Mouse (Mus musculus): ENCODE results near the gene Cryl1. TPM values are rescaled to one million over a fixed set of nuclear protein-coding genes. Genes with fewer than 3 reads are reported as not detected.

The Cryl1 gene
- polyA plus RNA-seq, 1 experiment from 2014 or later: 153 TPM

DNA sequence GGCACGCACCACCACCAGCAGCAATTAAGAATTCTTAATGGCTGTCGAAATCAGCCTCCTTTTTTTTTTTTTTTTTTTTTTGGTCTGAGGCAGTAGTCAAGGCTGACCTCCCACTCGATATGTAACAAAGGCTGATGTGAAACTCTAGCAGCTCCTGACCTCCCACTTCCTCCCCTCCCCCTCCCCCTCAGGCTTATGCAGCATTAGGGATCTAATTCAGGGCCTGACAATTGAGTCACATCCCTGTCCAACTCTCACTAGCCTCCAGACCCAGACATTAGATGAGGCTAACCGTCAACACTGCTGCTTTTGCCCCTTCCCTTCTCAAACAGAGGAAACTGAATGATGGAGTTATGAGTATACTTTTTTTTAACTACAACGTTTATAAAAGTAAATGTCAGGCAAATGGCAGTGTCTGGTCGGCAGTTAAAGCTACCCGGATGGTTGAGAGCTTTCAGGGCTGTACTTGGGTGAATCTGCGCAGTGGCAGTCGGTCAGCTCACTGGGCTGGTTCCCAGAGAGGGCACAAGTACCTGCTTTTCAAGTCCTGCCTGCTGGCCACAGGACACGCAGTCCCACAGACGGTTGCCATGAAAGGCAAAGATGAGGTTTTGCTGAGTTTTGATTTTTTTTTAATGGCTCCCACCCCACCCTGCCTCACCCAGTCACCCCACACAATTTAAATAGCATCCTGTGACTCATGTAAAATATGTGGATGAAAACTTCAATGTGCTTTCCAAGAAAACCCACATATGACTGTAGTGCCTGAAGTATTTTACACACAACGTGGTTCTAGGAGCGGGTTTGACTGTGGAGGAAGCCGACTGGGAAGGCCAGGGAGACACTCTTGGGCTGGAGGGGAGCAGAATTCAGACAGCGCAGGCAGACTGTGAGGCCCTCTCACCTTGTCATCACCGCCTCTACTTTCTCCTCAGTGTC, 81.4 kb downstream of the Cryl1 start:
- H3K9me3 ChIP-seq (ENCODE audit: control insufficient read depth): no peaks in the 10 kb centered on the region
- H3K36me3 ChIP-seq (ENCODE audit: control insufficient read depth, insufficient read depth): peaks cover 3% of the 10 kb centered on the region; the same call in 1 of the 2 replicates
- WGBS: 69% methylated on average over 16 of the region's 16 CpGs
- H3K4me1 ChIP-seq (replicated peaks; ENCODE audit: control insufficient read depth, insufficient read depth, low read length): no peaks in the 10 kb centered on the region
- H3K4me3 ChIP-seq (ENCODE audit: low read depth, low read length): no peak overlapping the region
- no peak for TF ChIP-seq CTCF (IDR thresholded peaks at IDR 0.05; ENCODE audit: low read depth)
- H3K27ac ChIP-seq (ENCODE audit: low read depth, low read length): no peak overlapping the region
- no peak for ATAC-seq
- no peak overlapping the region for H3K9ac ChIP-seq (ENCODE audit: low read depth, low read length)
- H3K27me3 ChIP-seq (replicated peaks; ENCODE audit: control insufficient read depth, insufficient read depth, low read length): no peaks in the 10 kb centered on the region
- no peak overlapping the region for H3K4me2 ChIP-seq (replicated peaks; ENCODE audit: low read depth)

DNA sequence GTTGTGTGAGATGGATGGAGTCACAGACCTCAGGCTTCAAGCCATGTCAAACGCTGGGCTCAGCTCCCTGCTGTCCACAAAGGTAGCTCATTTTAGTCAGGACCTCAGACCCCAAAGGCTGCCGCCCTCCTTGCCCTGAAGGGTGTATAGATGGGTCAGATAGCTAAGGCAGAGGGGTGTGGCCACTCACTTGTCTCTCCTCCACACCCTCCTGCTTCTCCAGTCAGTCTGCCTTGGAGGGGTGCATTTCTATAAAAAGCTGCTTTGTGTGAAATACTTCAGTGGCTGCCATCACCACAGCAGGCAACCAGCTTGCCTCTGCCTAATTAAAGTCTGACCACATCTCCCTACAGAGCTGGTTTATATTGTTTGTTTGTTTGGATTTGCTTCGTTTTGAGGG, 82.4 kb downstream of the Cryl1 start:
- H3K27ac ChIP-seq (ENCODE audit: low read depth, low read length): no peak overlapping the region
- H3K27me3 ChIP-seq (replicated peaks; ENCODE audit: control insufficient read depth, insufficient read depth, low read length): no peaks in the 10 kb centered on the region
- no peaks in the 10 kb centered on the region for H3K9me3 ChIP-seq (ENCODE audit: control insufficient read depth)
- no peak overlapping the region for H3K9ac ChIP-seq (ENCODE audit: low read depth, low read length)
- no peak overlapping the region for H3K4me3 ChIP-seq (ENCODE audit: low read depth, low read length)
- 63% methylated on average over 3 of the region's 3 CpGs for WGBS
- no peaks in the 10 kb centered on the region for H3K4me1 ChIP-seq (replicated peaks; ENCODE audit: control insufficient read depth, insufficient read depth, low read length)
- no peak for TF ChIP-seq CTCF (IDR thresholded peaks at IDR 0.05; ENCODE audit: low read depth)
- H3K36me3 ChIP-seq (ENCODE audit: control insufficient read depth, insufficient read depth): peaks cover 11% of the 10 kb centered on the region; the same call in 1 of the 2 replicates
- no peak for ATAC-seq
- H3K4me2 ChIP-seq (replicated peaks; ENCODE audit: low read depth): no peak overlapping the region

DNA sequence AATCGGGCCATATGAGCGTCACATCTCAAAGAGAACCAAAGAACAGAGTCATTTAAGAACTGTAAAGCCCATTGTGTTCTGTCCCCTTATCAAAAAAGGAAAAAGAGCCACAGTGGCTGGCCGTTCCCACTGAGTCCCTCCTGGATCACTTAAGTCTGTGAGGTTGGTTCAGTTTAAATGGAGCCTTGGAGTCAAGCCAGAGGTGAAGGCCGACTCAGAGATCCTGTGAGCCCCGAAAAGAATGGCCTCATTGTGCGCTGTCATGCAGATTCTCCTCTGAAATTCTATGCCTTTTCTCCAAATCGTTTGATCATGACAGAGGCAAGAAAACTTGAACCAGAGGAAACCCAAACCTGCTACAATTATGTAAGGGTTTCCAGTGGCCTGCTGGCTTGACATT, 82.8 kb downstream of the Cryl1 start:
- Histone ChIP-seq H3K9me3 (ENCODE audit: control insufficient read depth) (no peaks in the 10 kb centered on the region), H3K4me2 (replicated peaks; ENCODE audit: low read depth) (no peak overlapping the region), H3K27me3 (replicated peaks; ENCODE audit: control insufficient read depth, insufficient read depth, low read length) (no peaks in the 10 kb centered on the region), H3K27ac (ENCODE audit: low read depth, low read length) (no peak overlapping the region), H3K4me1 (replicated peaks; ENCODE audit: control insufficient read depth, insufficient read depth, low read length) (no peaks in the 10 kb centered on the region), H3K4me3 (ENCODE audit: low read depth, low read length) (no peak overlapping the region), H3K36me3 (ENCODE audit: control insufficient read depth, insufficient read depth) (peaks cover 11% of the 10 kb centered on the region; the same call in 1 of the 2 replicates), H3K9ac (ENCODE audit: low read depth, low read length) (no peak overlapping the region)
- no peak for TF ChIP-seq CTCF (IDR thresholded peaks at IDR 0.05; ENCODE audit: low read depth)
- no peak for ATAC-seq
- WGBS: 74% methylated on average over 7 of the region's 7 CpGs

DNA sequence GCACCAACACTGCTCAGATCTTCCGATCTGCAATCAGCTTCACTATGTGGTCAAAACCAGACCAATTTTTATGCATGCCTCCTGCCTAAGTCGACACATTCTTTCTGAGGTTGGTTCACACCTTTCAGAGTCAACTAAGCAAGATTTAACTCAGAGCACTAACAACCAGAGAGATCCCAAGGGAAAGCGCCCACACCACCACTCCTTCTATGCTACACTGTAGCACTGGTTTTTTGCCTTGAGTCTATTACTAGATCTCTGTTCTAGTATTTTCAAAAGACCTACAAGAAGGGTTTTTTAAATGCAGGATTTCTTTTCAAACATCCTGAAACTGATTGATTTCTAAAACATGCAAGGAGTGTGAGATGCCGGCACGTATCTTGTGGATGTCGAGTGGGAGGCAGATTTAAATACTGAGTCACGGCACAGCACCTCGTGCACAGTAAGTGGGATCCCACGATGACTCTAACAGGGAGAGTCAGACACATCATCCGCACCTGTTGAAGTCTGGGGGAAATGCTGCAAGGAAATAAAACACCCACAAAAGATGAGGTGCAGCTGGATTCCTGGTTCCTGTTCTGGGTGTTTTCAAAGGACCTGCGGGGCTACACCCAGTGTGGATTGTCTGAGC, 96.6 kb downstream of the Cryl1 start:
- no peaks in the 10 kb centered on the region for H3K27me3 ChIP-seq (replicated peaks; ENCODE audit: control insufficient read depth, insufficient read depth, low read length)
- no peaks in the 10 kb centered on the region for H3K9me3 ChIP-seq (ENCODE audit: control insufficient read depth)
- no peak overlapping the region for H3K4me2 ChIP-seq (replicated peaks; ENCODE audit: low read depth)
- no peak for TF ChIP-seq CTCF (IDR thresholded peaks at IDR 0.05; ENCODE audit: low read depth)
- H3K4me1 ChIP-seq (replicated peaks; ENCODE audit: control insufficient read depth, insufficient read depth, low read length): no peaks in the 10 kb centered on the region
- no peak for ATAC-seq
- H3K36me3 ChIP-seq (ENCODE audit: control insufficient read depth, insufficient read depth): peaks cover 12% of the 10 kb centered on the region; the same call in 1 of the 2 replicates
- 85% methylated on average over 11 of the region's 11 CpGs for WGBS
- no peak overlapping the region for H3K27ac ChIP-seq (ENCODE audit: low read depth, low read length)
- H3K9ac ChIP-seq (ENCODE audit: low read depth, low read length): no peak overlapping the region
- H3K4me3 ChIP-seq (ENCODE audit: low read depth, low read length): no peak overlapping the region

DNA sequence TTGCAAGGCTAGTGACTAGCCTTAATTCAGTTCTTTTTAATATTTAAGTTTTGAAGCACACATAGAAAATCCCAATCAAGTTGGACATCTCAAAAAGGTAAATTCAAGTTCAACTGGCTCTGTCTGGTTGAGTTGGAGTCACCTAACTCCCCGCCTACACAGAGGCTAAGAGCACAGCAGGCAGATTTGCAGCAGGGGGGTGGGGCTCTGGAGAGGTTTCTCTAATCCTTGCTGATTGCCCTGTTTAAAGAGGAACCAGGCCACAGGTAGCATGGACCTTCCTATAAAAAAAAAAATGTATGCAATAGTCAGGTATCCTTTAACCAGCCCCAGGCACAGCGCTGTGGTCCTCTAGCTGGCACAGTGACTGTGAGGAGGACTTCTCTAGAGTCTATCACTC, 97.8 kb downstream of the Cryl1 start:
- ATAC-seq: no peak
- Histone ChIP-seq H3K9ac (ENCODE audit: low read depth, low read length) (no peak overlapping the region), H3K9me3 (ENCODE audit: control insufficient read depth) (no peaks in the 10 kb centered on the region), H3K36me3 (ENCODE audit: control insufficient read depth, insufficient read depth) (peaks cover 12% of the 10 kb centered on the region; the same call in 1 of the 2 replicates), H3K4me3 (ENCODE audit: low read depth, low read length) (no peak overlapping the region), H3K27ac (ENCODE audit: low read depth, low read length) (no peak overlapping the region), H3K27me3 (replicated peaks; ENCODE audit: control insufficient read depth, insufficient read depth, low read length) (no peaks in the 10 kb centered on the region), H3K4me1 (replicated peaks; ENCODE audit: control insufficient read depth, insufficient read depth, low read length) (no peaks in the 10 kb centered on the region), H3K4me2 (replicated peaks; ENCODE audit: low read depth) (no peak overlapping the region)
- TF ChIP-seq CTCF (IDR thresholded peaks at IDR 0.05; ENCODE audit: low read depth): no peak
- WGBS: 61% methylated on average over 2 of the region's 2 CpGs

DNA sequence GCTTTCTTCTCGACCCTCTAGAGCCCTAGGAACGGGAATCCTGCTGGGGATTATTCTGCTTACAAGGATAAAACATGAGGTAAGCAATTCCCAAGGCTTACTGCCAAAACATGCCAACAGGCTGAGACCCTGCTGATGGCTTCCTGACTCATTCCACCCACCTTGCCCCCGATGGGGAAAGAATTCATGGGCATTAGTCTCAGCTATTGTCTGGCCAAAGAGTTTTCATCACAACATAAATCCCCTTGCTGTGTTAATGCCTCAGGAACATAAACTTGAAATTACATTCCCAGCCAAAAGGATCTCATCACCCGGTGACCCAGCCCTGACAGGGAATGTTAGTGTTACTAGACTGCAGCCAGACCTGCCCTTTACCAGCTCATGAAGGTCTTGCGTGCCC, 100.7 kb downstream of the Cryl1 start:
- 50% methylated on average over 5 of the region's 5 CpGs for whole genome bisulfite sequencing
- Histone ChIP-seq H3K4me3 (ENCODE audit: low read depth, low read length) (no peak overlapping the region), H3K27me3 (replicated peaks; ENCODE audit: control insufficient read depth, insufficient read depth, low read length) (no peaks in the 10 kb centered on the region), H3K4me1 (replicated peaks; ENCODE audit: control insufficient read depth, insufficient read depth, low read length) (no peaks in the 10 kb centered on the region), H3K4me2 (replicated peaks; ENCODE audit: low read depth) (no peak overlapping the region), H3K9ac (ENCODE audit: low read depth, low read length) (no peak overlapping the region), H3K9me3 (ENCODE audit: control insufficient read depth) (no peaks in the 10 kb centered on the region), H3K27ac (ENCODE audit: low read depth, low read length) (no peak overlapping the region), H3K36me3 (ENCODE audit: control insufficient read depth, insufficient read depth) (peaks cover 8% of the 10 kb centered on the region; the same call in 1 of the 2 replicates)
- no peak for ATAC-seq
- no peak for TF ChIP-seq CTCF (IDR thresholded peaks at IDR 0.05; ENCODE audit: low read depth)

Measured in intestine, postnatal 0 days (tissue).